Mouse (Mus musculus) MEL (cell line): ENCODE results near the gene Pdcl2.

Experiments used
- BHLHE40 ChIP-seq: IDR thresholded peaks from 2 replicates; pipeline ENCODE4 v1.6.1; 2012; ENCODE audit warnings: low read depth, mild to moderate bottlenecking, inconsistent platforms, low read length, improper control_type of control experiment, borderline replicate concordance
- POLR2A ChIP-seq, 2 experiments: IDR thresholded peaks; 2 replicates each; pipeline ENCODE4 v1.6.1; 2011 to 2012; ENCODE audit warnings: low read length in 2 of 2, mild to moderate bottlenecking in 2 of 2, control low read depth in 1 of 2, improper control_type of control experiment in 1 of 2, low read depth in 1 of 2, moderate library complexity in 1 of 2; ENCODE audit not compliant: control insufficient read depth in 1 of 2, insufficient read depth in 1 of 2, poor library complexity in 1 of 2
- POLR2AphosphoS5 ChIP-seq: IDR thresholded peaks from 2 replicates; pipeline ENCODE4 v1.6.1; 2012; ENCODE audit warnings: low read depth, borderline replicate concordance, mild to moderate bottlenecking, inconsistent platforms, low read length, moderate library complexity, mixed read lengths

GRCm38 (mm10) chr5:76360786-76361185 is 29.8 kb upstream of the Pdcl2 start:
- TF ChIP-seq BHLHE40 (no peak), POLR2A (IDR thresholded peaks at IDR 0.05; ENCODE audit: control insufficient read depth in 1 of 2, insufficient read depth in 1 of 2, low read depth in 1 of 2, low read length in 2 of 2, poor library complexity in 1 of 2) (no peak), POLR2AphosphoS5 (no peak)
